Mouse (Mus musculus): ENCODE measurements around the gene Sprr2a1. TPM values are rescaled to one million over a fixed set of nuclear protein-coding genes. Genes with fewer than 3 reads are reported as not detected.
"Not testable (repeated sequence)": the region's sequence is repeated elsewhere in the genome, so short reads cannot be mapped to it uniquely, and the experiment has no call there.

The Sprr2a1 gene
- polyA plus RNA-seq, 1 experiment: 0.89 TPM

- not testable (repeated sequence) for H3K4me1 ChIP-seq (ENCODE audit: control insufficient read depth, insufficient read depth, low read length); H3K4me3 ChIP-seq (replicated peaks; ENCODE audit: extremely low read depth, low read depth, low read length); DNase-seq
Measured at GRCm38 (mm10) chr3:92248494-92248893, 32.9 kb downstream of the Sprr2a1 start.

- WGBS: 83% methylated on average over 1 of the region's 2 CpGs
- H3K4me3 ChIP-seq (replicated peaks; ENCODE audit: extremely low read depth, low read depth, low read length); H3K4me1 ChIP-seq (ENCODE audit: control insufficient read depth, insufficient read depth, low read length); DNase-seq: not testable (repeated sequence)
Measured at GRCm38 (mm10) chr3:92250450-92250849, 34.9 kb downstream of the Sprr2a1 start.

GRCm38 (mm10) chr3:92253860-92254259 lies 38.3 kb downstream of the Sprr2a1 start:
- DNase-seq; H3K4me1 ChIP-seq (ENCODE audit: control insufficient read depth, insufficient read depth, low read length); H3K4me3 ChIP-seq (replicated peaks; ENCODE audit: extremely low read depth, low read depth, low read length): not testable (repeated sequence)
- WGBS: no CpG with 5 or more reads among the region's 8 CpGs

- DNase-seq; H3K4me1 ChIP-seq (ENCODE audit: control insufficient read depth, insufficient read depth, low read length); H3K4me3 ChIP-seq (replicated peaks; ENCODE audit: extremely low read depth, low read depth, low read length): not testable (repeated sequence)
Measured at GRCm38 (mm10) chr3:92258526-92258925, 42.9 kb downstream of the Sprr2a1 start.

- WGBS: no CpG with 5 or more reads among the region's 2 CpGs
- DNase-seq; H3K4me3 ChIP-seq (replicated peaks; ENCODE audit: extremely low read depth, low read depth, low read length); H3K4me1 ChIP-seq (ENCODE audit: control insufficient read depth, insufficient read depth, low read length): not testable (repeated sequence)
Measured at GRCm38 (mm10) chr3:92263462-92263861, 47.9 kb downstream of the Sprr2a1 start.

Other genes starting within 250 kb of the Sprr2a1 start
- 1.8 TPM in 1 of 2 replicates, not detected in the other for gene Pglyrp3, start 201.2 kb upstream of the Sprr2a1 start, polyA plus RNA-seq (2012; rRNA removed)
- 0.16 and 233 TPM in 2 replicates for gene Lor, start 132.7 kb upstream of the Sprr2a1 start, polyA plus RNA-seq (2012; rRNA removed)
- gene Prr9, start 91.9 kb upstream of the Sprr2a1 start, polyA plus RNA-seq (2012; rRNA removed): not detected in 2 replicates
- gene Lelp1, start 73.1 kb upstream of the Sprr2a1 start, polyA plus RNA-seq (2012; rRNA removed): 0.14 TPM in 1 of 2 replicates, not detected in the other
- 131 and 507 TPM in 2 replicates for gene Sprr2a2, start 121 bp downstream of the Sprr2a1 start, polyA plus RNA-seq (2012; rRNA removed)
- 2.4 and 3.5 TPM in 2 replicates for gene Sprr2a3, start 69.6 kb downstream of the Sprr2a1 start, polyA plus RNA-seq (2012; rRNA removed)
- gene Sprr2b, start 100.8 kb downstream of the Sprr2a1 start, polyA plus RNA-seq (2012; rRNA removed): not detected in 2 replicates
- gene Sprr2d, start 123.3 kb downstream of the Sprr2a1 start, polyA plus RNA-seq (2012; rRNA removed): 0.20 TPM in 1 of 2 replicates, not detected in the other
- gene Sprr2e, start 136.3 kb downstream of the Sprr2a1 start, polyA plus RNA-seq (2012; rRNA removed): not detected in 2 replicates
- gene Sprr2f, start 149.4 kb downstream of the Sprr2a1 start, polyA plus RNA-seq (2012; rRNA removed): not detected in 2 replicates
- gene Sprr2h, start 169.9 kb downstream of the Sprr2a1 start, polyA plus RNA-seq (2012; rRNA removed): 0.46 TPM in 1 of 2 replicates, not detected in the other
- gene Sprr2i, start 192.2 kb downstream of the Sprr2a1 start, polyA plus RNA-seq (2012; rRNA removed): 1.1 TPM in 1 of 2 replicates, not detected in the other
- gene Sprr2j-ps, start 202.3 kb downstream of the Sprr2a1 start, polyA plus RNA-seq (2012; rRNA removed): 6.1 TPM in 1 of 2 replicates, not detected in the other
- 5.0 and 6.3 TPM in 2 replicates for gene Gm9774, start 213.6 kb downstream of the Sprr2a1 start, polyA plus RNA-seq (2012; rRNA removed)
- 1.1 TPM in 1 of 2 replicates, not detected in the other for gene Sprr2k, start 216.8 kb downstream of the Sprr2a1 start, polyA plus RNA-seq (2012; rRNA removed)
- 48.2 TPM in 1 of 2 replicates, not detected in the other for gene Sprr1b, start 223.0 kb downstream of the Sprr2a1 start, polyA plus RNA-seq (2012; rRNA removed)
- 0.12 and 568 TPM in 2 replicates for gene Sprr3, start 242.9 kb downstream of the Sprr2a1 start, polyA plus RNA-seq (2012; rRNA removed)